Mouse (Mus musculus) forebrain, embryonic 12.5 days (tissue): ENCODE measurements around the gene Dscam. TPM values are rescaled to one million over a fixed set of nuclear protein-coding genes. Genes with fewer than 3 reads are reported as not detected.
"Not testable (repeated sequence)": the region's sequence is repeated elsewhere in the genome, so short reads cannot be mapped to it uniquely, and the experiment has no call there.

Source experiments
- ATAC-seq: fragments of 200-750 bp; cut with Nextera tagmentation; 2 replicates; pipeline ENCODE4 v1.8.0; 2017; ENCODE audit warnings: moderate TSS enrichment; ENCODE audit not compliant: low FRiP score
- H3K27ac ChIP-seq: fragments of 300-500 bp; sonication (generic); 2 replicates; pipeline ENCODE4 v1.5.1; 2016; ENCODE audit warnings: mild to moderate bottlenecking
- H3K27me3 ChIP-seq: fragments of 300-500 bp; sonication (generic); 2 replicates; pipeline ENCODE4 v1.6.1; 2016; ENCODE audit warnings: mild to moderate bottlenecking
- H3K36me3 ChIP-seq: fragments of 300-500 bp; sonication (generic); replicated peaks from 2 replicates; pipeline ENCODE4 v1.6.1; 2016; ENCODE audit warnings: mild to moderate bottlenecking
- H3K4me1 ChIP-seq: fragments of 300-500 bp; sonication (generic); 2 replicates; pipeline ENCODE4 v1.6.1; 2016
- H3K4me2 ChIP-seq: fragments of 300-500 bp; sonication (generic); 2 replicates; pipeline ENCODE4 v1.6.1; 2016; ENCODE audit warnings: mild to moderate bottlenecking, moderate library complexity
- H3K4me3 ChIP-seq: fragments of 300-500 bp; sonication (generic); replicated peaks from 2 replicates; pipeline ENCODE4 v1.5.1; 2016; ENCODE audit warnings: mild to moderate bottlenecking
- H3K9ac ChIP-seq: fragments of 300-500 bp; sonication (generic); 2 replicates; pipeline ENCODE4 v1.6.1; 2016; ENCODE audit warnings: mild to moderate bottlenecking
- H3K9me3 ChIP-seq: fragments of 300-500 bp; sonication (generic); 2 replicates; pipeline ENCODE4 v1.6.1; 2016
- WGBS: fragments of 180-500 bp; shearing (Covaris S2); methylation state at CpG from one replicate; pipeline ENCODE4 v1.1.7; 2016; 5-methylcytosine and 5-hydroxymethylcytosine counted together
- polyA plus RNA-seq: library from polyadenylated mRNA; unstranded; fragments of >200 nt; fragmentation: Nextera tagmentation; extraction: Ambion mirVana; gene quantifications from 2 replicates; pipeline ENCODE4 v1.2.1, GENCODE M21; 2016

The Dscam gene
- polyA plus RNA-seq, 1 experiment from 2014 or later, result 2.6 TPM

DNA sequence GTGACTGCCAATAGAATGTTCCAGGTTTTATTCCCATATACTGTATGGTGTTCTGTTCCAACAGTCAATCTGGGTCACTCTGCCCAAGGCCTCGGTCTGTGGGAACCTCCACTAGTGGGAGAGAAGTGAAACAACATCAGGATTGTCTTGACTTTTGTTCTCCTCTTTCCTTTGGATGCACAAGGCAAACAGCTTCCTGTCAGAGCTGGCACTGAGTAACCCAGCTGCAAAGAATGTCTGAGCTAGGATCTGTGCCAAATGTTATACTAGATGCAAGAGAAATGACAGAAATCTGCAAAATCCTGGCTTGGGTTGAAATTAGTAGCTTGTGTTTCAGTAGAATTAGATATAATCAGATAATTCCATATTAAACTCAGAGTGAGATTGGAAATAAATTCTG lies 282.5 kb downstream of the Dscam start:
- no peak for ATAC-seq
- no peaks in the 10 kb centered on the region for H3K36me3 ChIP-seq
- H3K27me3 ChIP-seq, result no peaks in the 10 kb centered on the region
- no peak overlapping the region for H3K27ac ChIP-seq
- no peak overlapping the region for H3K9ac ChIP-seq
- H3K9me3 ChIP-seq, result no peaks in the 10 kb centered on the region
- 85% methylated on average over 1 of the region's 1 CpGs for WGBS
- no peaks in the 10 kb centered on the region for H3K4me1 ChIP-seq
- no peak overlapping the region for H3K4me3 ChIP-seq
- no peak overlapping the region for H3K4me2 ChIP-seq

DNA sequence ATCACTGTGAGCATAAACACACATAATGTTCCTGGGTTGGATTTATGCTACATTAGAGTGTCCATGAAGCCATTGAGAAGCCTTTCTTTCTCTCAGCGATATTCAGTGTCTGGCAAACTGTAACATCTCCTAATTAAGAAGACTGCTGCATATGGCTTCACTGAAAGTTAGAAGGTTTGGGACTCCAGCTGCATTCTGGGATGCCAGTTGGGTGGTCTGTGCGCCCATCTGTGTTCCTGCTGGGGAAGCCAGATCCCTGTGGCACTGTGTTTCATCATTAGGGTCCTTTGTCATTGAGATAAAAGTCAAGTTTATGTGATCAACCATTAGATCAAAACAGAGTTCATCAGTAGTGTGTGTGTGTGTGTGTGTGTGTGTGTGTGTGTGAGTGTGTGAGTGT lies 284.7 kb downstream of the Dscam start:
- Histone ChIP-seq H3K4me1 (no peaks in the 10 kb centered on the region), H3K9ac (no peak overlapping the region), H3K27me3 (no peaks in the 10 kb centered on the region), H3K4me3 (no peak overlapping the region), H3K27ac (no peak overlapping the region), H3K4me2 (no peak overlapping the region), H3K36me3 (no peaks in the 10 kb centered on the region), H3K9me3 (no peaks in the 10 kb centered on the region)
- ATAC-seq, result no peak
- WGBS, result 86% methylated on average over 2 of the region's 2 CpGs

DNA sequence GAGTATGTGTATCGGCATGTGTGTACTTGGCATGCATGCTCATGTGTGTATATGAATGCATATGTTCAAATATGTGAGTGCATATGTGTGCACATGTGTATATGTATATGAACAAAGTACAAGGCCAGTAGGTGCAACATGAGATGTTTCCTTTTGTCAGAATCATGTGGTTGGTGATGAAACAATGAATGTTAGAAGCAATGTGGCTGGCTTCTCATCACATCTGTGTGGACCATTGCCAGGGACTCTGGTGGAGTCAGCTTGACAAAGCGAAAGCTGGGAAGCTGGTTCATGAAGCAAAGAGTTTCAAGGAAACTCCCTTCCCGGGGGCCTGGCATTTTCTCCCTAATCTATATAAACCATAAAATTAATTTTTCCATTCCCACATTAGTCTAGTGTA lies 286.0 kb downstream of the Dscam start:
- not testable (repeated sequence) for H3K4me1 ChIP-seq, H3K4me3 ChIP-seq, H3K4me2 ChIP-seq, H3K27me3 ChIP-seq, H3K9me3 ChIP-seq, ATAC-seq, H3K27ac ChIP-seq, H3K9ac ChIP-seq, H3K36me3 ChIP-seq
- 90% methylated on average over 3 of the region's 3 CpGs for WGBS

DNA sequence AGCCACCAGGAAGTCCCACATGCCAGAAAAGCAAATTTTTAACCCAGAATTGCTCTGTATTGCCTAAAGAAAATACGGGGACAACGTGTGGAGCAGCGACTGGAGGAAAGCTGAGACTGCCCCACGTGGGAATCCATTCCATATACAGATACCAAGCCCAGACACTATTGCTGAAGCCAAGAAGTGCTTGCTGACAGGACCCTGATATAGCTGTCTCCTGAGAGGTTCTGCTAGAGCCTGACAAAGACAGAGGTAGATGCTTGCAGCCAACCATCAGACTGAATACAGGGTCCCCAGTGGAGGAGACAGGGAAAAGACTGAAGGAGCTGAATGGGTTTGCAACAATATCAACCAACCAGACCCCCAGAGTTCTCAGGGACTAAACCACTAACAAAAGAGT lies 293.3 kb downstream of the Dscam start:
- no peak for ATAC-seq
- Histone ChIP-seq H3K36me3 (no peaks in the 10 kb centered on the region), H3K9me3 (no peaks in the 10 kb centered on the region), H3K4me3 (no peak overlapping the region), H3K4me1 (peaks cover 10% of the 10 kb centered on the region), H3K9ac (no peak overlapping the region), H3K27me3 (no peaks in the 10 kb centered on the region), H3K27ac (no peak overlapping the region), H3K4me2 (no peak overlapping the region)
- 80% methylated on average over 4 of the region's 4 CpGs for WGBS

DNA sequence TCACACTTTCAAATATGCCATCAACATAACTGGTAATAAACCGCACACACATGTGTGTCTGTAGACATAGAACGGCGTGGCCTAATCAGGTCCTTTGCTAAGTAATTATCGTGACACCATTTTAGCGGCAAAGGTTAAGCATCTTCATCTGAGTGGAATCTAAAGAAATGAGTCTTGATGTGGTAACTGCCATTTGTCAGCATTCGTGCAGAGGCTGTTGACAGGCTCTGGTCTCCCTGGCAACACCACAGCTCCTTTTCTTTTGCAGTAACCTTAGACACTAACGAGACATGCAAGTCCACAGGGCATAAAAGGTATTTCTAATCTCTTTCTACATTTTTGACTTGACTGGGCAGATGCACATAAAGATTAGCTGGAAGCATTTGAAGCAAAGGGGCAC lies 297.8 kb downstream of the Dscam start:
- Histone ChIP-seq H3K9ac (no peak overlapping the region), H3K27ac (0 out of 2 replicates have a peak overlapping the region, but pooled peaks have one; percentile 53), H3K4me2 (no peak overlapping the region), H3K27me3 (peaks cover 5% of the 10 kb centered on the region; the same call in 1 of the 2 replicates), H3K9me3 (no peaks in the 10 kb centered on the region), H3K4me3 (no peak overlapping the region), H3K4me1 (peaks cover 15% of the 10 kb centered on the region), H3K36me3 (no peaks in the 10 kb centered on the region)
- ATAC-seq, result peak; percentile 55; the same call in 1 of the 2 replicates
- 36% methylated on average over 7 of the region's 7 CpGs for WGBS

DNA sequence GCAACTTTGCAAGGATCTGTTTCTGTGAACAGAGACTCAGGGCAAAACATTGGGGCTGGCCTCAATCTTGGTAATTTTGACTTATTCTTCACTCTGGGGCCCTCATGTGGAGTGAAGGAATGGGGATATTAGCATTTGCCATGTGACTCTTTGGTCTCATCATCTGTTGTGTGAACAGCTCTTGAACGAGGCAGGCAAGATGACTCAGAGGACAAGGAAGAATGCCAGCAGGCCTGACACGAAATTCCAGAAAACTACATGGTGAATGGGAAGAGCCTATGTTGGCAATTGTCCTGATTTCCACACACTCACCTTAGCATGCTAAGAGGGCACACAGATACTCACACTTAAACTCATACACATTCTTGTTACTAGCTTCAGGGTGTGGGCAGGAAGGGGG lies 313.0 kb downstream of the Dscam start:
- Histone ChIP-seq H3K4me1 (peaks cover 5% of the 10 kb centered on the region), H3K27me3 (no peaks in the 10 kb centered on the region), H3K9me3 (no peaks in the 10 kb centered on the region), H3K4me2 (no peak overlapping the region), H3K9ac (no peak overlapping the region), H3K4me3 (no peak overlapping the region), H3K36me3 (no peaks in the 10 kb centered on the region), H3K27ac (no peak overlapping the region)
- ATAC-seq, result no peak
- WGBS, result 64% methylated on average over 2 of the region's 2 CpGs

DNA sequence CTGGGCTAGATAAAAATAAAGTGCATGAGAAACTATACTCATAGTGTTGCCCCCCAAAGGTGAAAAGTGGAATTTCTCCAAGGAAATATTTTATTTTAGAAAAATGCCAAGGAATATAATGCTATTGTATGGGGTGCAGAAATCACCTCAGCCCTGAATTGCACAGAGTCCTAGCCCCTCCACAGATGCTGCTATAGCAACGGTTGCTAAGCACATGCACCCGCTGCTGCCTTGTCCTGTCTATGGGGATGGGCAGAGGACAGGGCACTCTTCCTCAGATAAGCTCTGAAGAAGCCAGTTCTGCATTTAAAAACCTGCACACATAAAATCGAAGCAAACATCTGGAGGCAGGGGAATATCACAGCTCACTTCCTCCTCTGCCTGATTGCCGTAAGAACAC lies 315.5 kb downstream of the Dscam start:
- H3K4me1 ChIP-seq, result peaks cover 5% of the 10 kb centered on the region
- no peak overlapping the region for H3K9ac ChIP-seq
- H3K4me3 ChIP-seq, result no peak overlapping the region
- no peaks in the 10 kb centered on the region for H3K27me3 ChIP-seq
- no peaks in the 10 kb centered on the region for H3K36me3 ChIP-seq
- WGBS, result 69% methylated on average over 4 of the region's 4 CpGs
- H3K9me3 ChIP-seq, result no peaks in the 10 kb centered on the region
- H3K4me2 ChIP-seq, result no peak overlapping the region
- no peak overlapping the region for H3K27ac ChIP-seq
- peak; percentile 74; the same call in 1 of the 2 replicates for ATAC-seq

DNA sequence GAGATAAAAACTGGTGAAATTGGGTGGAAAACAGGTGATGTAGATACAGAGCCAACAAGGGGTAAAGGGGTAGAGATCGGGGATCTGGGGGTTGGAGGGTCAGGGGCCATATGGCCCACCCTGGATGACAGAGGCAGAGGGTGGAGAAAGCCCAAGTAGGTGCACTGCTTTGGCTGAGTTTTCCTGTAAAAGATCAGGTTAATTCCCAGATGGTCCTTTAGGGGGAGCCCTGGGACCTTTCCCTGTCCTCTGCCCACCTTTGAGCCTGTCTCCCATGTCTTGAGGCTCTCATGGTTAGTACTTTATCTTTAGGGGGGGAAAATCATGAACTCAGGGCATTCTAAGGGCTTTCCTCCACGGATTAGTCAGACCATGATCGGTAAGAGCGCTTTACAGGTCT lies 318.2 kb downstream of the Dscam start:
- ATAC-seq, result peak; percentile 53; the same call in 1 of the 2 replicates
- 15% methylated on average over 4 of the region's 4 CpGs for WGBS

DNA sequence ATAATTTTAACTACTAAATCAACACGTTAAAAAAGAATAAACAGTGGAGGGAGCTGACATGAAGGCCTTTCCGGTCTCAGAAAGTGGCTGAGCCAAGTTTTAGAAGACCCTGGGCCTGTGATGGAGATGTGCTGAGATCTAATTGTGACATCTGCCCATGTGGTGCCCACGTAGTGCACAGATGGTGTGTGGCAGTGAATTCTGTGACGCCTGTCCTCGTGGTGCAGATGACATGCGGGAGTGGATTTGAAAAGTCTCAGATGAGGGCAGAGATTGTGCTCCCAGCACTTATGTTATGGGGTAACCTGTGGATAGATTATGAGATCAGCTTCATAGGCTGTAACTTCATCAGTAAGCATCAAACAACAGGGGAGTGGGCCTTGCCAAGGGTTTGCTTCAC lies 321.6 kb downstream of the Dscam start:
- H3K36me3 ChIP-seq, result no peaks in the 10 kb centered on the region
- 86% methylated on average over 6 of the region's 6 CpGs for WGBS
- no peaks in the 10 kb centered on the region for H3K27me3 ChIP-seq
- no peaks in the 10 kb centered on the region for H3K9me3 ChIP-seq
- H3K4me3 ChIP-seq, result no peak overlapping the region
- no peak overlapping the region for H3K27ac ChIP-seq
- no peak overlapping the region for H3K4me2 ChIP-seq
- H3K4me1 ChIP-seq, result peaks cover 29% of the 10 kb centered on the region
- H3K9ac ChIP-seq, result no peak overlapping the region
- no peak for ATAC-seq

More for the DNA sequence above, 318.2 kb downstream of the Dscam start:
- H3K9me3 ChIP-seq, result no peaks in the 10 kb centered on the region
- H3K27ac ChIP-seq, result no peak overlapping the region
- no peaks in the 10 kb centered on the region for H3K27me3 ChIP-seq
- H3K4me2 ChIP-seq, result no peak overlapping the region
- no peak overlapping the region for H3K9ac ChIP-seq
- no peaks in the 10 kb centered on the region for H3K36me3 ChIP-seq
- H3K4me1 ChIP-seq, result peaks cover 7% of the 10 kb centered on the region
- H3K4me3 ChIP-seq, result no peak overlapping the region

DNA sequence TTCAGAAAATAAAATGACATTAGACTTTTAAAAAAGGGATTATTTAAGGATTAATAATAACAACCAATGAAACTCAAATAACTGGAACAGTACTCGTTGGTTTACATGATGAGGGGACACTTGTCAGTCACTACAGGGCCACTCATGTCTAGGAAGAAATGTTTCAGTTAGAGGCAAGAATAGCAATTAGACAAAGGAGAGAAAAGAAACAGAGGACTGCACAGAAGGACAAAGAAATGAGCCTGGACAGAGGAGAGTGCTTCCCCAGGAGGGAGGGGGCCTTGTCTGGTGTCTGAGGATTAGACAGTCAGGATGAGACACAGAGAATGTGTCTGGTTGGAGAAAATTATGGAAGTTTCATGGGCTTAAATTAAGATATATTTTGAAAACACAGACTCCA lies 324.0 kb downstream of the Dscam start:
- Histone ChIP-seq H3K4me2 (no peak overlapping the region), H3K27me3 (no peaks in the 10 kb centered on the region), H3K27ac (peak overlapping the region; percentile 82), H3K4me3 (no peak overlapping the region), H3K9ac (no peak overlapping the region), H3K9me3 (no peaks in the 10 kb centered on the region), H3K36me3 (no peaks in the 10 kb centered on the region), H3K4me1 (peaks cover 39% of the 10 kb centered on the region)
- ATAC-seq, result peak; percentile 30; the same call in 1 of the 2 replicates
- WGBS, result 4% methylated on average over 1 of the region's 1 CpGs

DNA sequence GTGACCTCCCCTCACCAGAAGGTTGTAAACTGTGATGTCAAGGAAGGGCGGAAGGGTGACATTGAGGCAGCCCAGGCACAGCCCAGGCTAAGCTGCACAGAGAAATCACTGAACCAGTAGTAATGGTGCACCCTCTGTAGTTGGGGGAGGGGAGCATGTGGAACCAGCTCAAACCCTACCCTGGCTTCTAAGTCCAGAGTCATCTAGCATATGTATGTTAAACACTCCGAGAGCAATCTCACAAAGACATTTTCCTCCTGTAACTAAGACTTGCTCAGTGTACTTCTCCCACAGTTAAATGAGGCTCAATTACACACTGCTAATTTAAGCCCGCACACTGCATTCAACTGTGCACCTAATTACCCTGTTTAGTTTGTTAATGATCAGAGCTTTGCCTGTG lies 324.4 kb downstream of the Dscam start:
- Histone ChIP-seq H3K4me1 (peaks cover 39% of the 10 kb centered on the region), H3K4me3 (no peak overlapping the region), H3K27ac (peak overlapping the region; percentile 82), H3K9me3 (no peaks in the 10 kb centered on the region), H3K27me3 (no peaks in the 10 kb centered on the region), H3K4me2 (no peak overlapping the region), H3K9ac (no peak overlapping the region), H3K36me3 (no peaks in the 10 kb centered on the region)
- peak; percentile 89 for ATAC-seq
- WGBS, result 25% methylated on average over 3 of the region's 3 CpGs

DNA sequence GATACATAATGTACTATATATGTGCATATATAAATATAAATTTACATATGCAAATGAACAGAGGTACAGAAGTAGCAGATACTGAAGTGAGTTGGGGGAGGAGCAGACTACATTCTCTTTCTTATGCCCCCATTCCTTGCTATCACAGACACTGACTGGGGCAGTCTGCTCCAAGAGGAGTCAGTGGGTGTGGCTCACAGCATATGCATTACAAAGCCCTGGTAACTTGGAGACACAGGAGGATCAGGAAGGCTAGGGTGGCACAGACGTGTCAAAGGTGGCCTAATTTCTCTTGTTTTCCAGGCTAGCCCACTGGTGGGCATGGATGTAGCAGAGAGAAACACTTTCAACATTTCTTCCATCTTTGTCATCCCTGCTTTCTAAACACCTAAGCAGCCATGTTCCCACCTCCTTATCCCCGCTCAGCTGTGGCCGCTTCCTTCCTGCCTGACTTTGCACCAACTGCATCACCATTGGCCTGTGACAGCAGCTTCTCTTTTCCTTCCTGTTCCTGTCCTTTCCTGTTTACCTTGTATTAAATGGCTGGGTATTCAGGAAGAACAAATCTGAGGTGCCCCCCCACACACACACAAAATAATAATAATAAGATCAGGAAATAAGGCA lies 325.0 kb downstream of the Dscam start:
- Histone ChIP-seq H3K9ac (no peak overlapping the region), H3K4me2 (no peak overlapping the region), H3K4me1 (peaks cover 39% of the 10 kb centered on the region), H3K36me3 (no peaks in the 10 kb centered on the region), H3K4me3 (no peak overlapping the region), H3K27ac (peak overlapping the region; percentile 82), H3K27me3 (no peaks in the 10 kb centered on the region), H3K9me3 (no peaks in the 10 kb centered on the region)
- WGBS, result 57% methylated on average over 3 of the region's 3 CpGs
- ATAC-seq, result peak; percentile 1; the same call in 1 of the 2 replicates

DNA sequence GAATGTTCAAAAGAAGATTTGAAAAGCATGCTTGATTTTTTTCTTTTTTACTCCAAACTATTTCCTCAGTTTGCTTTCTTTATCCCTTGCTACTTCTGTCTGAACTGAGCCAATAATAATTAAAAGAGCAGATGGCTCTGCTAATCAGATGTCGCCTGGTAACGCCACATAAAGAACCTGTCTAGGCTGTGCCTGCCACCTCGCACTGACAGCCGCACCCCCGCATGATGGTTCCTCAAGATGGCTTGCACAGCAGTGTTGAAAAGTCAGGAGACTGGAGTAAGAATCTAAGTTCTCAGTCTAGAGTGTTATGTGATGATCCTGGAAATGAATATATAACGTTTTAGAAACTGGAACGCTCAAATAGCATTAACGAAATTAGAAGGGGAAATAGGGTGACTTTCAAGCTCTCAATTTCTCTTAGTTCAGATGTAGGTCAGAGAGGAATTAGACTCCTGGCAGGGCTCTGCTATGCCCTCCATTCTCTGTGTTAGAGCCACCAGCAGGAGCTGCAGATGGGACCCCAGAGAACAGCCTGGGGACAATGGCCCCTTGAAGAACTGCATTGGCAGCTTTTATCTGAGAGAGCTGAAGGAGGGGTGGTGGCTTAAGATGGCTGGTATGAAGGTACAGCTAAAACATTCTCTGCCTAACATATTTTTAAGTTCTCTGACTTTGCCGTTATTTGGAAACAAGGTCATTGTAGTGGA lies 326.7 kb downstream of the Dscam start:
- Histone ChIP-seq H3K4me2 (no peak overlapping the region), H3K27ac (peak overlapping the region; percentile 82), H3K4me1 (peaks cover 44% of the 10 kb centered on the region), H3K4me3 (no peak overlapping the region), H3K27me3 (no peaks in the 10 kb centered on the region), H3K36me3 (no peaks in the 10 kb centered on the region), H3K9ac (no peak overlapping the region), H3K9me3 (no peaks in the 10 kb centered on the region)
- 51% methylated on average over 9 of the region's 9 CpGs for WGBS
- peak; percentile 57 for ATAC-seq
